Comparison of ENCODE assay signal across 14 mouse cellular contexts in the genomic region with DNA sequence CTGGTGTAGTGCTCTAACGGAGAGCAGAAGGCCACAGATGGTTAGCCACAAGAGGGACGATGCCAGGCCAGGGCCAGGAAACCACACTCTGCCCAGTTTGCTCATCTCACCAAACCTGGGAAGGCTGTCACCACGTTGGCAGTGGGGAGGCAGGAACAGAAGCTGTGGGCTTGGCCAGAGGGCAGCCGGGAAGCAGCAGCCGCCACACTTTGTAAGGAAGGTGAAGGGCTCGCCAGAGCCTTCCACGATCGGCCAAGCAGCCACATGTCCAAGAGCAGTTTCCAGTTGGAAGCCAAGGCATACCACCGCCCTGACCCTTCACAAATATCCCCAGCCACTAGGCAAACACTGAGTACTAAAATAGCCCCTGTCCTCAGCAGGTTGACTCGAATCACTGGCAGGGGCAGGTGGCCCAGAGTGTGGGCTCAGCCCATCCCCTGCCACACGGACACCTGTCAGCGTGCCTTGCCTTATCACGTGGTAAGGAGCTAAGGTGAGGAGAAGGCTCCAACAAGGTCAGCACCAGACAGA.
DNase-seq lines count a peak whose midpoint lies in the region; ATAC-seq lines count a peak whose summit lies in the region.
"Had no signal": no experiment of that assay in that cellular context is flagged by ENCODE, and none has a peak within 500 bp of the region (broad histone marks: within the 10 kb centered on the region; RNA-seq: fewer than 3 reads in every experiment).

No protein-coding gene starts in this region.

- H3K4me3 ChIP-seq in heart, embryonic 10.5 days, result no peak overlapping the region
- H3K4me3 ChIP-seq in heart, embryonic 11.5 days (ENCODE audit: low read depth, low read length), result no peak overlapping the region
- H3K4me3 ChIP-seq: forebrain, embryonic 13.5 days; neural tube, embryonic 15.5 days had no signal

- H3K36me3 ChIP-seq in heart, embryonic 10.5 days, result 0 out of 2 replicates have a peak, but pooled peaks cover 6% of the 10 kb centered on the region
- no peaks in the 10 kb centered on the region for H3K36me3 ChIP-seq in heart, embryonic 11.5 days (ENCODE audit: control insufficient read depth, insufficient read depth, low read length)
- H3K36me3 ChIP-seq: neural tube, embryonic 15.5 days had no signal

- WGBS in heart, embryonic 10.5 days, result 75% methylated on average over 13 of the region's 13 CpGs
- WGBS in heart, embryonic 11.5 days (ENCODE audit: insufficient replicate concordance), result 79% methylated on average over 13 of the region's 13 CpGs

- H3K4me1 ChIP-seq in heart, embryonic 10.5 days, result peaks cover 38% of the 10 kb centered on the region
- peaks cover 2% of the 10 kb centered on the region; the same call in 1 of the 2 replicates for H3K4me1 ChIP-seq in heart, embryonic 11.5 days (ENCODE audit: control insufficient read depth, insufficient read depth, low read length)
- H3K4me1 ChIP-seq: forebrain, embryonic 13.5 days; neural tube, embryonic 15.5 days had no signal

- no peak overlapping the region for H3K4me2 ChIP-seq in heart, embryonic 11.5 days
- H3K4me2 ChIP-seq: forebrain, embryonic 13.5 days; hindbrain, embryonic 14.5 days; lung, embryonic 14.5 days; neural tube, embryonic 15.5 days had no signal

- no peak overlapping the region for H3K27ac ChIP-seq in heart, embryonic 10.5 days
- H3K27ac ChIP-seq in heart, embryonic 11.5 days (ENCODE audit: low read depth, low read length), result 0 out of 2 replicates have a peak overlapping the region, but pooled peaks have one; percentile 10
- H3K27ac ChIP-seq: forebrain, embryonic 13.5 days; hindbrain, embryonic 14.5 days; neural tube, embryonic 15.5 days had no signal

- peaks cover 11% of the 10 kb centered on the region for H3K9me3 ChIP-seq in heart, embryonic 10.5 days
- H3K9me3 ChIP-seq in heart, embryonic 11.5 days (replicated peaks; ENCODE audit: control insufficient read depth, low read length), result peaks cover 3% of the 10 kb centered on the region; the same call in 1 of the 2 replicates
- H3K9me3 ChIP-seq: neural tube, embryonic 15.5 days had no signal

- H3K9ac ChIP-seq in heart, embryonic 11.5 days (ENCODE audit: low read depth, low read length), result no peak overlapping the region
- H3K9ac ChIP-seq: forebrain, embryonic 13.5 days; hindbrain, embryonic 14.5 days; lung, embryonic 14.5 days; neural tube, embryonic 15.5 days had no signal

- ATAC-seq in heart, embryonic 11.5 days (replicated peaks; ENCODE audit: insufficient number of reproducible peaks, low FRiP score, low TSS enrichment), result no peak; the same call in 1 of the 2 replicates
- ATAC-seq: forebrain, embryonic 13.5 days had no signal

- DNase-seq in heart, adult 18-20 months, result peak; percentile 58 to 84
- no peak for DNase-seq in heart, embryonic 10.5 days (ENCODE audit: low spot score)
- peak; percentile 47 to 59 for DNase-seq in cerebellum, postnatal 36 days
- DNase-seq in skeletal muscle tissue, adult 2 months (ENCODE audit: low read depth, low spot score), result peak; percentile 93
- no peak for DNase-seq in testis, postnatal 14 days (ENCODE audit: low spot score)
- DNase-seq in adrenal gland, postnatal 14 days, result no peak
- DNase-seq in Muller cell, postnatal 12 days (ENCODE audit: inconsistent ontology term), result no peak
- DNase-seq: kidney, adult 11 months; kidney, postnatal 25 days; lung, embryonic 14.5 days had no signal

- H3K27me3 ChIP-seq in heart, embryonic 10.5 days (ENCODE audit: insufficient read depth, poor library complexity, severe bottlenecking), result peaks cover 6% of the 10 kb centered on the region; the same call in 1 of the 2 replicates
- H3K27me3 ChIP-seq in heart, embryonic 11.5 days (ENCODE audit: control insufficient read depth, insufficient read depth, low read length), result no peaks in the 10 kb centered on the region
- H3K27me3 ChIP-seq: forebrain, embryonic 13.5 days; neural tube, embryonic 15.5 days had no signal

Comparison
In these comparisons a context has a peak if more than half of its experiments do, and no peak if none do; other contexts are left out.
1. DNase-seq: peak in heart, adult 18-20 months (2 of 2), cerebellum, postnatal 36 days (2 of 2) and skeletal muscle tissue, adult 2 months (single experiment); none in heart, embryonic 10.5 days (single experiment), testis, postnatal 14 days (single experiment), adrenal gland, postnatal 14 days (single experiment) and Muller cell, postnatal 12 days (single experiment).